Mouse (Mus musculus): ENCODE measurements at regions not wholly inside any gene's neighbourhood (a gene's known extent, or its start where the extent isn't known, plus 50 kb on each side); places are given as distances from the start of the nearest gene placed in this dataset.

DNA sequence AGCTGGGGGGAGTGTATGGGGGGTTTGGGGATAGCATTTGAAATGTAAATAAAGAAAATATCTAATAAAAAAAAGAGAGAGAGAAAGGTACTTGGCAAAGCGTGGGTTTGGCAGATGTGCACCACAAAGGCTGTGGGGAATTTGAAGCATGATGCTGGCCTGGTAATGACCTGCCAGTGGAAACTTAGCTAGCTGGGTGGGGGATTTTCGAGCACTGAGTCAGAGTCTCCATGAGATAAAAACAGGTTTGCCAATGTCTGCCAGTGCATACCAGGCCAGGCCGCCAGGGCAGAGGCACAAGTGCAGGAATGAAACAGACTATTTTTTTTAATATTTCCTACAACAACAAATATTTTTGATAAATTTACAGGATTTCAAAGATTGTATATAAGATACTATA lies 2865.5 kb upstream of the Gm12353 start:
- DNase-seq (ENCODE audit: extremely low spot score in 1 of 2, low spot score in 2 of 2) = no peak
- intact Hi-C loops (cut with DNase I) = no loop called here

All from left cerebral cortex, postnatal 10 days (tissue).